Mouse (Mus musculus): ENCODE measurements around the gene Nckipsd.

DNA sequence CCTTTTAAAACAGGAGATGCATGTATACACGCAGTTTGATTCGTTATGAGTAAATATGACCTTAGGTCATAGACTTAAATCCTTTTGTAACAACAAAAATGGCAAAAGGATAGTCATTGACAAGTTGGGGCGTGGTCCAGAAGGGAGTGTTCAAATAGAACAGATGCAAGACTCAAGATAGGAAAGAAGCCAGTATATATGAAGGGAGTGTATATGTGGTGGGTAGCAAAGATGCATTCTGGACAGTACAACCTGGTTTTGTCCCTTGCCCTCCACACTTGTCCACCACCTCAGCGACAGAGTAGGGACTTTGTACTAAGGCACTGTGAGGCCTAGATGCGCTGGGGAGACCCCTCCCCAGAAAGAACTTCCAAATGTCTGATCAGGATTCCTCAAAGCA lies 494 bp upstream of the Nckipsd start:
- TF ChIP-seq MAFK (IDR thresholded peaks at IDR 0.05; ENCODE audit: insufficient read depth, low read depth, low read length) = no peak
- no peak for TF ChIP-seq CHD2 (IDR thresholded peaks at IDR 0.05; ENCODE audit: low read depth, low read length)
- no peak for TF ChIP-seq ZC3H11A (IDR thresholded peaks at IDR 0.05; ENCODE audit: borderline replicate concordance, low read depth, low read length)
- TF ChIP-seq HCFC1 (IDR thresholded peaks at IDR 0.05; ENCODE audit: borderline replicate concordance, insufficient read depth, low read length) = no peak
